Mouse (Mus musculus) yolk sac, embryonic 10.5 days (tissue): Measurements from ENCODE around the gene Tldc1.

Experiments
- DNase-seq: peaks from one replicate; pipeline ENCODE4 v3.0.0-alpha.2; 2017; ENCODE audit warnings: low spot score

The Tldc1 gene

GRCm38 (mm10) chr8:119765761-119766444 is 12.3 kb downstream of the Tldc1 start:
- no peak for DNase-seq

- no peak for DNase-seq
Measured at GRCm38 (mm10) chr8:119765311-119765710, 12.9 kb downstream of the Tldc1 start.

DNA sequence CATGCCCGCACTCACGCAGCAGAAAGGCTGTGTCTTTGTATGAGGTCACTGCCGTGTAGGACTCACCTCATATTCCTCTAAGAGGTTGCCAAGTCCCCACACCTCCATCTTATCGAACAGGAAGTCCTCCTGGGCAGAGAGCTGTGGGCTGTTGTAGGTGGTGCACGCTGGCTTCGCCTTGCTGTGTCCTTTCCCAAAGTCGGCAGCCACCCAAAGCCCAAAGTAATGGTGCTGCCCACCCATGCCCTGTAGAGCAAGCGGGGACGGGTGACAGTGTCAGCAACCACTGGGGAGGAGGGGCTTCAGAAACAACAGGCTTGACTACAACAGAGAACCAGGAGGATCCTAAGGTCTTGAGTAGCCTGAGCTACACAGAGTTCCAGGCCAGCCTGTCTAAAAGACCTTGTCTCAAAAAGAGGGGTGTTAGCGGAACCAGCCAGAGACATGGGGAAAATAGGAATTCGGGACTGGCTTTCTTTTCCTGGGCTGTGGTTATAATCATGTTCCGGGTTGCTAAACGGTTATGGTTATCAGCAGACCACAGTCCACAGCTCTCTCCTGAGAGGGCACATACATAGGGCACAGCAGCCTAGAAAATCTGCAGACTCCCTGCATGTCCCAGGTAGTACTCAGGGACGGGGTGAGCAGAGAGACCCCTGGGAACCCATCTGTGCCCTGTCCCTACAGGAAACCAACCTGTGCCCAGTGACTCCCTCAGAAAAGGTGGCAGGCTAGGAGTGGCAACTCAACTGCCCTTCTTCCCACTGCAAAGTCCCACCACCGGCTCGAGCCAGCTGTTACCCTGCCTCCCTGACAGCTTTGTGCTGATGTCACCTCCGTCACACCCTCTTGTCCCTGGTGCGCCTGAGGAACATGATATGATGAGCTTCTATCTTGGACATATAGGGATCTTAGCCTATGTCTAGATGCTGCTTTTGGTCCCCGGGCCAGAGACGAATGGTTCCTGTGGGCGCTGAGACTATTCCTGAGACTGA is 15.7 kb downstream of the Tldc1 start:
- no peak for DNase-seq

DNA sequence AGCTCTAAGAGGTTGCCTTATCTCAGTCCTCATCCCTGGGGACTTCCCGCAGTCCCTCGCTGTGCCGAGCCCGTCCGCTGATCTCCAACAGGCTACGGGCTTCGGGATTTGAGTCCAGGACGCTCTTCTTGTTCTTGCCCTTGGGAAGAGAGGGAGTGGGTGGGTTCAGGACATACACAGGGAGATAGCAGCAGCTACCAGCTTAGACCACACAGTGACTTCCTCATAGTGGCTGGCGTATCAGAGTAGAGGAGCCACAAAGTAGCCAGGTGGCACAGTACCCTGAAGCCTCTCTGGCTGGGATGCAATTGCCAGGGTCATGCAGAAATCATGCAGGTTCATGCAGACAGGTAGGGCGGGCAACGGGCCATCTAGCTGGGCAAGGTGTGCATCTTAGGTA is 16.5 kb downstream of the Tldc1 start:
- DNase-seq = no peak

DNA sequence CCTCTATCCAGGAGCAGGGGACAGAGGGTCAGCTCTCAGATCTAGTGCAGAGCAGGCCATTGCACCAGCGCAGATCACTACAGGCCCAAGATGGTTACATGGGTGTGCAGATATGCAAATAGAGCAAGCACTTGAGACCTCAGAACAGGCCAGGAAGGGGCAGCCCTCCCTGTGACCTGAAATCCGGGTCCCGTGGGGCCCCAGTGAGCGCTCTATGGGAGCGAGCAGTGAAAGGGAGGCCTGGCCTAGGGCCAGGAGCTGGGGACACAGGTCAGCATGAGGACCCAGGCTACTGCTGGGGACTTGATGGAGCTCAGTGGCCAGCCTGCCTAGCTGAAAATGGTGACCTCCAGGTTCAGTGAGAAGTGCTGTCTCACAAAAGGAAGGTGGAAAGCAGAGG is 21.7 kb downstream of the Tldc1 start:
- DNase-seq = no peak

DNA sequence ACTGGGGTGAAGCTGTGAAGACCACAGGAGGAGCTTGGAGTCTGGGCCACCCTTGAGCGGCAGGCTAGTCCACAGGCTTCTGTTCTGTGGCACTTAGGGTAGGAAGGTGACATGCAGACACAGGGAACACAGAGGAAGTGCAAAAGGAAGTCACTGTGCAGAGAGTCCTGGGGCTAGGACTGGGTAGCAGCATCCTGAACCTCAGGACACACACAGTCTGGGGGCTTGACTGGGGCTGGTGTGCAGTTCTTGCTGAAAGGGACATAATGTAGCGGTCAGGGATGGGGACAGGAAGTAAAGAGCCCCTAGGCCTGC is 22.1 kb downstream of the Tldc1 start:
- DNase-seq = no peak

GRCm38 (mm10) chr8:119755238-119756146 is 22.7 kb downstream of the Tldc1 start:
- no peak for DNase-seq

GRCm38 (mm10) chr8:119744604-119745003 is 33.6 kb downstream of the Tldc1 start:
- DNase-seq = no peak

DNA sequence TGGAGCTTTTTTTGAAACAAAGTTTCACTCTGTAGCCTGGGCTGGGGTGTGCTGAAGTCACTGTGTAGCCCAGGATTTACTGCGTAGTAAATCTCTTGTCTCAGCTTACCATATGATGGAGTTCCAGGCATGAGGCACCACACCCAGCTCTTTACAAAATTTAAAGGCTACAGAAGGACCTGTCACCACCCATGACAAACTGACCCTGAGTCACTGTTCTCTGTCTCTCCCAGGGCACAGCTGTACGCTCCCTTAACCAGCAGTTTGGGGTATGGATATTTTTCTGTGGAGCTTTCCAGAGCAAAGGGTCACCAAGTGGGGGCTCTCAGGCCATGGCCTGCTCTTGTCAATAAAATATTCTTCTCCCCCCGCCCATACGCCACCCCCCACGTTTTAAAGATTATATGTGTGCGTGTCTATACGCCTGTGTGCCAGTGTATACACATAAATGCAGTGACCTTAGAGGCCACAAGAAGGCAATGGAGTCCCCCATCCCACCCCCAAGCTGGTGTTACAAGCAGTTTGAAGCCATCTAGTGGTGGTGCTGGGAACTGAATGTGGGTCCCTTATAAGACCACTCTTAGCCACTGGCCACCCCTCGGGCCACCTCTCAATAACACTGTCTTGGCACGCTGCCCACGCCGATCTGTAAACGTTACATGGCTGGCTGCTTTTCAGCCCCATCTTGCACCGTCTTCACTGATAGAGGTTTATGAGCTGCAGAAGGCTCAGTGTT is 34.8 kb downstream of the Tldc1 start:
- peak; percentile 38 for DNase-seq

- no peak for DNase-seq
Measured at GRCm38 (mm10) chr8:119742409-119742808, 35.8 kb downstream of the Tldc1 start.

- DNase-seq = no peak
Measured at GRCm38 (mm10) chr8:119740634-119741033, 37.6 kb downstream of the Tldc1 start.

DNA sequence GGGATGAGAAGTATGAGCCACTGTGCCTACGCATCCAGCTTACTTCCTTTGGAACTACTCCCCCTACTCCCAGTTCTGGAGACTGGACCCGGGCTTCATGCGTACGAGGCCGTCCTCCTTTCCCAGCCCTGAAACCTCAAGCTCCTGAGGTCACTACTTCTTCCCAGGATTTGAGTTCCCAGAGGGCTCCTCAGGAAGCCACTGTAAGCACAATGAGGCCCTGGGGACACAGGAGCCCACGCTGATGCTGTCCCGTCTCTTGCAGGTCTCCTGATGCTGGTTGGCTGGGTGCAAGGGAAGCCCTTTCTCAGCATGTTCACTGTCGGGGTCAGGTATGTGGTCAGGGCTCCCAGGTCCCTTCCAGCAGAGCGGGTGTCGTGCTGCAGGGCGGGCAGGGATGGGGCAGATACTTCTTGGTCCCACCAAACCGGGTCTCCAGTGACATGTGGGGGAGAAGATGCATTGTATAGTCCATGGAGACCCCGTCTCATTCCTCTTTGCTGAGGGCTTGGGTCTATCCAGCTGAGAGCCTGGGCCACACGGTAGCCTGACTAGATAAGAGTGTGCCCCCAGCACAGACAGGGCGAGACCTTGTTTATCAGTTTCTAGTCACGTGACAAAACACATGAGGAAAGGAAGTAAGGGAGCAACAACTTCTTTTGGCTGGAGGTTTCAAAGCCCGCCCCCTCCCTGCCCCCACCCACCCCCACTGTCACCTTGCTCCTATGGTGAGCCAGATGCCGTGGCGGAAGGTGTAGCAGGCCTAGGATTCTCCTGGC is 39.9 kb downstream of the Tldc1 start:
- no peak for DNase-seq

DNA sequence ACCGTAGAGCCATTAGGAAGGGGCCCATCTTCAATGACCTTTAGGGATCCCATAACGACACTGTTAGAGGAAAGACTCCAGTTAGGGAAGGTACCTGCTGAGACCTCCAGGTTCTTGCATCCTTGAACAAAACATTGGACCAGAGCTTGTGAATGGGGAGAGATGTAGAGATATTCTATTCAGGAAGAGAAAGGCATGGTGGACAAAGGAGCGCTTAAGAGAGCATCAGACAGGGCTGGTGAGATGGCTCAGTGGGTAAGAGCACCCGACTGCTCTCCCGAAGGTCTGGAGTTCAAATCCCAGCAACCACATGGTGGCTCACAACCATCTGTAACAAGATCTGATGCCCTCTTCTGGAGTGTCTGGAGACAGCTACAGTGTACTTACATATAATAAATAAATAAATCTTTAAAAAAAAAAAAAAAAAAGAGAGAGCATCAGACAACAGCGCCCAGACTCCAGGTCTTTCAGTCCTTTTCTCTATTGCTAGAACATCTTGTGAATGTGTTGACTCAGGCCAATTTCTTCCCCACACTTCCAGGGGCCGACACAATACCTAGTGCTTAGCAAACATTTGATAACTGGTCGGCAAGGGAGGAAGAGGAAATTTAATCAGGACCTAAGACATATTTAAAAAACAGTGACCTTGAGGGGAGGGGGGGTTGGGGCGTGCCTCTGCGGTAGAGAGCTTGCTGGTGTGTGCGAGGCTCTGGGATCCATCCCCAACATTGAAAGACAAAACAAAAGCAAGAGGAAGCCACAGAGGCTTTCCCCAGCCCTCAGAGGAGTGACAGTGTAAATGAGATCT is 40.9 kb downstream of the Tldc1 start:
- no peak for DNase-seq

- no peak for DNase-seq
Measured at GRCm38 (mm10) chr8:119736348-119736917, 41.8 kb downstream of the Tldc1 start.

DNA sequence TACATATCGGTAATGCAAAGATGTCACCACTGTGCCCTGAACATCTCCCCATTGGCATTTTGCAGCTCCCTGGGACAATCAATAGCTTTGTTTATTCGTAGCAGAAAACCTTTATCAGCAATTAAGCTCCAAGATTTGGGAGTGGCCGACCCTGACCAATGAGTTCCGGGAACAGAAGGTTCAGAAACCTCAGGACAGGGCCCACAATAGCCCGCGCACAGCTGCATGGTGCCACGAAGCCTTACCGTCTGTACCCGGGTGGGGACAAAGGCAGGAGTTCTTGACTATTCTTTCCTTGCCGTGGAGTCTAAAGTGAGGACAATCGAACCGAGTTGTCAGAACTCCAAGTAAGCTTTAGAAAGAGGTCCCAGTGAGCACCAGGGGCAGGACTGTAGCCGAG is 46.1 kb downstream of the Tldc1 start:
- DNase-seq = no peak

- no peak for DNase-seq
Measured at GRCm38 (mm10) chr8:119728351-119728895, 49.8 kb downstream of the Tldc1 start.

DNA sequence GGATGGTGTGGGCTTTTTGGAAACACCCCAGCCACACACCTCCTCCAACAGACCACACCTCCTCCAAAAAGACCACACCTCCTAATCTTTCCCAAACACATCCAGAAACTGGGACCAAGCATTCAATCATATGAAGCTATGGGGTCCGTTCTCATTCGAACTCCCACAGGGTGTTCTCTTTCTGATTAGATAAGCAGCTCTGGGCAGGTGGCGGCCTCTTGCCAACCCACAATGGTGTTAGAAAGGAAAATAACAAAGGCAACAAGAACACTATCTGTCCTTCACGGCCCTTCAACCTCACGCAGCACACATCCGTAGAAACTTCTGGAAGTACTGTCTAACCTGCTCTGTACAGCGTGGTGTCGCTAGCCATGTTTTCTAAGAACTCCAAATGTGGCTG is 51.1 kb downstream of the Tldc1 start:
- no peak for DNase-seq

- no peak for DNase-seq
Measured at GRCm38 (mm10) chr8:119724596-119724995, 53.6 kb downstream of the Tldc1 start.

DNA sequence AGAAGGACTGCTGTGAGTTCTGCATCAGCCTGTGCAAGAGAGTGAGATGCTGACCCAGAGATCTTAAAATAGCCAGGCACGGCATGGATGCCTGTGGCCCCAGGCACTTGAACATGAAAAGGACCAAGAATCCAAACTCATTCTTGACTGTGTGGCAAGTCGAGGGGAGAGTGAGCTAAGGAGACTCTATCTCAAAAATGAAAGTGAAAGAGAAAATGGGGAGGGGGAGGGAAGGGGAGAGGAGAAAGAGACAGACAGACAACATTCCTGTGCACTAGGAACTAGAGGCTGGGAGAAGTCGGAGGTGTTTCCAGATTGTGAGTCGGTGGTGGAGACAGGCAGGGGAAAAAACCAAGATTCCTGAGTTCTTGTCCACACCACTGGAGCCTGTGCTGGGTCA is 54.5 kb downstream of the Tldc1 start:
- no peak for DNase-seq
